Mouse (Mus musculus) embryonic fibroblast, embryonic 13.5 days (primary cell): ENCODE measurements around the gene Sel1l3. TPM values are rescaled to one million over a fixed set of nuclear protein-coding genes. Genes with fewer than 3 reads are reported as not detected.

Experiments used
- H3K27ac ChIP-seq: 2 replicates; pipeline ENCODE4 v1.5.1; 2012; ENCODE audit warnings: low read length, control low read depth, inconsistent platforms; ENCODE audit not compliant: insufficient read depth
- H3K4me1 ChIP-seq: 2 replicates; pipeline ENCODE4 v1.6.1; 2011; ENCODE audit warnings: low read length; ENCODE audit not compliant: control insufficient read depth, insufficient read depth
- H3K4me3 ChIP-seq: 2 replicates; pipeline ENCODE4 v1.5.1; 2011; ENCODE audit warnings: mild to moderate bottlenecking, control low read depth, low read length; ENCODE audit not compliant: insufficient read depth
- CTCF ChIP-seq: IDR thresholded peaks from 2 replicates; pipeline ENCODE4 v1.5.1; 2011; ENCODE audit warnings: mild to moderate bottlenecking, control low read depth, low read length, moderate library complexity, borderline replicate concordance; ENCODE audit not compliant: insufficient read depth
- POLR2A ChIP-seq: IDR thresholded peaks from 2 replicates; pipeline ENCODE4 v1.6.1; 2011; ENCODE audit warnings: low read depth, mild to moderate bottlenecking, control low read depth, low read length, moderate library complexity
- polyA plus RNA-seq: library from polyadenylated mRNA; stranded (reverse); fragments of >200 nt; gene quantifications from 2 replicates; pipeline ENCODE4 v1.2.4, GENCODE M21; 2011; ENCODE audit warnings: low read depth; ENCODE audit not compliant: missing spikeins, insufficient read length

Gene Sel1l3
- polyA plus RNA-seq, 1 experiment = 0.32 TPM

- H3K27ac ChIP-seq = no peak overlapping the region
- H3K4me3 ChIP-seq = no peak overlapping the region
- H3K4me1 ChIP-seq = peaks cover 3% of the 10 kb centered on the region; the same call in 1 of the 2 replicates
- TF ChIP-seq POLR2A (no peak), CTCF (no peak)
Observed at GRCm38 (mm10) chr5:53176703-53177102, 37.0 kb downstream of the Sel1l3 start.

- TF ChIP-seq POLR2A = no peak
- TF ChIP-seq CTCF = no peak
- no peak overlapping the region for H3K4me3 ChIP-seq
- H3K27ac ChIP-seq = no peak overlapping the region
- H3K4me1 ChIP-seq = peaks cover 7% of the 10 kb centered on the region; the same call in 1 of the 2 replicates
Observed at GRCm38 (mm10) chr5:53176075-53176474, 37.7 kb downstream of the Sel1l3 start.

- H3K4me1 ChIP-seq = peaks cover 9% of the 10 kb centered on the region
- no peak overlapping the region for H3K4me3 ChIP-seq
- H3K27ac ChIP-seq = no peak overlapping the region
- no peak for TF ChIP-seq POLR2A
- TF ChIP-seq CTCF = no peak
Observed at GRCm38 (mm10) chr5:53175195-53175594, 38.5 kb downstream of the Sel1l3 start.

- TF ChIP-seq CTCF = no peak
- TF ChIP-seq POLR2A = no peak
- no peak overlapping the region for H3K27ac ChIP-seq
- H3K4me3 ChIP-seq = no peak overlapping the region
- peaks cover 9% of the 10 kb centered on the region for H3K4me1 ChIP-seq
Observed at GRCm38 (mm10) chr5:53174461-53174860, 39.3 kb downstream of the Sel1l3 start.

GRCm38 (mm10) chr5:53172908-53173307 is 40.8 kb downstream of the Sel1l3 start:
- Histone ChIP-seq H3K27ac (no peak overlapping the region), H3K4me3 (no peak overlapping the region), H3K4me1 (peaks cover 9% of the 10 kb centered on the region)
- TF ChIP-seq POLR2A (no peak), CTCF (no peak)

- TF ChIP-seq POLR2A (no peak), CTCF (no peak)
- peaks cover 9% of the 10 kb centered on the region for H3K4me1 ChIP-seq
- H3K4me3 ChIP-seq = no peak overlapping the region
- H3K27ac ChIP-seq = no peak overlapping the region
Observed at GRCm38 (mm10) chr5:53172256-53172636, 41.5 kb downstream of the Sel1l3 start.

- Histone ChIP-seq H3K4me1 (peaks cover 9% of the 10 kb centered on the region), H3K27ac (no peak overlapping the region), H3K4me3 (no peak overlapping the region)
- TF ChIP-seq POLR2A (no peak), CTCF (no peak)
Observed at GRCm38 (mm10) chr5:53171611-53172255, 42.0 kb downstream of the Sel1l3 start.

GRCm38 (mm10) chr5:53167564-53167963 is 46.2 kb downstream of the Sel1l3 start:
- no peak for TF ChIP-seq POLR2A
- TF ChIP-seq CTCF = no peak
- no peak overlapping the region for H3K4me3 ChIP-seq

GRCm38 (mm10) chr5:53165672-53166071 is 48.1 kb downstream of the Sel1l3 start:
- TF ChIP-seq CTCF (no peak), POLR2A (no peak)
- H3K4me3 ChIP-seq = no peak overlapping the region
- no peaks in the 10 kb centered on the region for H3K4me1 ChIP-seq
- H3K27ac ChIP-seq = no peak overlapping the region

More at GRCm38 (mm10) chr5:53167564-53167963, 46.2 kb downstream of the Sel1l3 start:
- Histone ChIP-seq H3K27ac (no peak overlapping the region), H3K4me1 (peaks cover 9% of the 10 kb centered on the region)

- TF ChIP-seq POLR2A (no peak), CTCF (no peak)
- Histone ChIP-seq H3K4me3 (no peak overlapping the region), H3K27ac (no peak overlapping the region), H3K4me1 (no peaks in the 10 kb centered on the region)
Observed at GRCm38 (mm10) chr5:53162436-53162835, 51.3 kb downstream of the Sel1l3 start.
